Mouse (Mus musculus) forebrain, embryonic 16.5 days (tissue): ENCODE data around the gene Tmem260. TPM values are rescaled to one million over a fixed set of nuclear protein-coding genes. Genes with fewer than 3 reads are reported as not detected.

ENCODE experiments used
- ATAC-seq: fragments of 200-750 bp; cut with Nextera tagmentation; 2 replicates; pipeline ENCODE4 v1.8.0; 2017; ENCODE audit warnings: mild to moderate bottlenecking, moderate library complexity
- H3K27ac ChIP-seq: fragments of 300-500 bp; sonication (generic); 2 replicates; pipeline ENCODE4 v1.5.1; 2014; ENCODE audit warnings: low read length, control low read depth
- H3K27me3 ChIP-seq: fragments of 300-500 bp; sonication (generic); replicated peaks from 2 replicates; pipeline ENCODE4 v1.6.1; 2014; ENCODE audit warnings: low read length; ENCODE audit not compliant: control insufficient read depth, insufficient read depth
- H3K36me3 ChIP-seq: fragments of 300-500 bp; sonication (generic); 2 replicates; pipeline ENCODE4 v1.6.1; 2014; ENCODE audit not compliant: control insufficient read depth, insufficient read depth
- H3K4me1 ChIP-seq: fragments of 300-500 bp; sonication (generic); replicated peaks from 2 replicates; pipeline ENCODE4 v1.6.1; 2014; ENCODE audit warnings: low read length; ENCODE audit not compliant: control insufficient read depth, insufficient read depth
- H3K4me2 ChIP-seq: fragments of 300-500 bp; sonication (generic); 2 replicates; pipeline ENCODE4 v1.6.1; 2014; ENCODE audit warnings: mild to moderate bottlenecking, low read length, control low read depth
- H3K4me3 ChIP-seq: fragments of 300-500 bp; sonication (generic); replicated peaks from 2 replicates; pipeline ENCODE4 v1.5.1; 2014; ENCODE audit warnings: mild to moderate bottlenecking, low read length, control low read depth
- H3K9ac ChIP-seq: fragments of 300-500 bp; sonication (generic); replicated peaks from 2 replicates; pipeline ENCODE4 v1.6.1; 2014; ENCODE audit warnings: low read depth, low read length, control low read depth
- H3K9me3 ChIP-seq: fragments of 300-500 bp; sonication (generic); 2 replicates; pipeline ENCODE4 v1.6.1; 2016; ENCODE audit warnings: low read length; ENCODE audit not compliant: control insufficient read depth
- WGBS: fragments of 180-500 bp; shearing (Covaris S2); extraction: QIAGEN DNeasy Blood & Tissue Kit; methylation state at CpG from one replicate; pipeline ENCODE4 v1.1.7; 2014; 5-methylcytosine and 5-hydroxymethylcytosine counted together
- polyA plus RNA-seq: library from polyadenylated mRNA; unstranded; fragments of >200 nt; fragmentation: Nextera tagmentation; extraction: Ambion mirVana; gene quantifications from 2 replicates; pipeline ENCODE4 v1.2.1, GENCODE M21; 2015

The Tmem260 gene
- polyA plus RNA-seq, 1 experiment from 2014 or later: 19.0 TPM

- no peak overlapping the region for H3K4me2 ChIP-seq
- no peak for ATAC-seq
- no peaks in the 10 kb centered on the region for H3K36me3 ChIP-seq
- H3K27me3 ChIP-seq: no peaks in the 10 kb centered on the region
- no peak overlapping the region for H3K9ac ChIP-seq
- no peaks in the 10 kb centered on the region for H3K4me1 ChIP-seq
- H3K9me3 ChIP-seq: no peaks in the 10 kb centered on the region
- H3K4me3 ChIP-seq: no peak overlapping the region
- H3K27ac ChIP-seq: no peak overlapping the region
- WGBS: 76% methylated on average over 4 of the region's 4 CpGs
Measured at GRCm38 (mm10) chr14:48558975-48559374, 113.1 kb downstream of the Tmem260 start.

DNA sequence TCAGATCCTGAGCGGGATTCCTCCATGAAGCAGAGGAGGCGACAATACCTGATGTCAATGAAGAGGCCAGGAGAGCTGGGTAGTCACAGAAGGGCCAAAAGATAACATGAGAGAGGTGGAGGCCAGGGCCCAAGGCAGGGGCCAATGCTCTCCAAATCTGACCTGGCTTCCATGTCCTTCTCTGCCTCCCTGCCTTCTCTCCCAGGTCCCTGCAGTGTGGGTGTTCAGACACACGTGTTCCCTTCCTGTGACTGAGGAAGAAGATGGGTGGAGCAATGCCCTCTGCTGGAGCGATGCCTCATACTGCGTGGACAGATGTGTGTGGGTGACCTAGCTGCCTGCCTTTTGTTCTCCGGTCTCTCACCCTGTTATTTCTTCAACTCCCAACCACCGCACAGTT is 113.8 kb downstream of the Tmem260 start:
- no peak for ATAC-seq
- no peak overlapping the region for H3K9ac ChIP-seq
- no peaks in the 10 kb centered on the region for H3K27me3 ChIP-seq
- no peak overlapping the region for H3K4me3 ChIP-seq
- no peak overlapping the region for H3K4me2 ChIP-seq
- no peaks in the 10 kb centered on the region for H3K4me1 ChIP-seq
- whole genome bisulfite sequencing: 73% methylated on average over 7 of the region's 7 CpGs
- H3K27ac ChIP-seq: no peak overlapping the region
- H3K36me3 ChIP-seq: no peaks in the 10 kb centered on the region
- no peaks in the 10 kb centered on the region for H3K9me3 ChIP-seq

DNA sequence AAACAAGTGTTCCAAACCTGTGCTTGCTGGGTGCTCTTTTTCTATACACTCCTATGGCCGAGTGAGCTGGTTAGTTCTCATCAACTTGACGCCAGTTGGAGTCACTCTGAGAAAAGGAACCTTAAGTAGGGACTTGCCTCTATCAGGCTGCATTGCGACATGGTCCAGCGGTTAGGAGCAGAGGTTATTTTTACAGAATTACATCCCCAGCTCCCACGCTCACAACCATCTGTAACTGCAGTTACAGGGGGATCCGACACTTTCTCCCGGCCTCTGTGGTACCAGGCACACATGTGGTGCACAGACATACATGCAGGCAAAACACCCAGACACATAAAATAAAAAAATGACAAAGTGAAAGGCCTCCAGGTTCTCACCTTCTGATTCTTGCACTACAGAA is 120.7 kb downstream of the Tmem260 start:
- no peak overlapping the region for H3K9ac ChIP-seq
- H3K27me3 ChIP-seq: 0 out of 2 replicates have a peak, but pooled peaks cover 2% of the 10 kb centered on the region
- H3K27ac ChIP-seq: no peak overlapping the region
- 80% methylated on average over 7 of the region's 7 CpGs for WGBS
- no peaks in the 10 kb centered on the region for H3K4me1 ChIP-seq
- no peak overlapping the region for H3K4me3 ChIP-seq
- H3K36me3 ChIP-seq: no peaks in the 10 kb centered on the region
- no peaks in the 10 kb centered on the region for H3K9me3 ChIP-seq
- no peak overlapping the region for H3K4me2 ChIP-seq
- no peak for ATAC-seq

Other genes with a start within 250 kb of the Tmem260 start
- 9.3 and 9.9 TPM in 2 replicates for gene Otx2, start 227.7 kb downstream of the Tmem260 start, polyA plus RNA-seq